Mouse (Mus musculus): ENCODE data around the gene Gm42517.

Gm42517 gene

GRCm38 (mm10) chr5:108347843-108348242 lies 19.9 kb downstream of the Gm42517 start:
- peak; percentile 53 for DNase-seq

DNA sequence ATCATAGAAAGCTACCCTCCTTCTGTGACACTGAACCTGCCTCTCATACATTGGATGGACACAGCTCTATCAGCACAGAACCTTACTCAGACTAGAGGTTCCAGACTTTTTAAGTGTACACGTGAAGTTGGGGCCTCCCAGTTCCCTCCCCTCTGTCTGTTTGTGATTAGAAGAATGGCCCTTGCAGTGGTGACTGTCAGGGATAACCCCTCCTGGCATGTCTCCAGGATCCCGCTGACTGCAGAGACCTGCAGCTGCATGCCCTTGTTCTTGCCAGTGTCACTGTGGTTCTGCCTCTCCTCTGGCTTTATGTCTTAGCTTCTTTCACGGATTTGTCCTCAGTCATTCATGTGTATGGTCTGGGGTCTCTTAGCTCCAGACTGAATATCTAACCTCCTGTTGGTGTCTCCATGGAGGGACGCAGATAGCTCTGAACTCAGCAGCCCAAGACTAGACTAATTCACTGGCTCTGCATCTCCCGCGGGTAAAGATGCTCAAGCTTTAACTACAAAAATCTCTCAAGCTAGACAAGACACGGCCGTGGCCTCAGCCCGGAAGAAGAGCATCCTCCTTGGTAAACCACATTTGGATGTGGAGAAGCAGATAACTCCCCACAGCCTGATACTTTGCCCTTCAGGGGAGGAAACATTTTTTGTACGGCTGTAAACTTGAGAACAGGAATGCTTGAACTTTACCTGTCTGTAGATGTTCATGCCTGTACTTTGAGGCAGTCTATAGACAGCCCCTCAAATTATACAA lies 22.2 kb downstream of the Gm42517 start:
- peak; percentile 45 for DNase-seq

- peak; percentile 54 for DNase-seq
These were observed 24.0 kb downstream of the Gm42517 start for GRCm38 (mm10) chr5:108343680-108344170.

GRCm38 (mm10) chr5:108338049-108338448 lies 29.7 kb downstream of the Gm42517 start:
- no peak for DNase-seq

DNA sequence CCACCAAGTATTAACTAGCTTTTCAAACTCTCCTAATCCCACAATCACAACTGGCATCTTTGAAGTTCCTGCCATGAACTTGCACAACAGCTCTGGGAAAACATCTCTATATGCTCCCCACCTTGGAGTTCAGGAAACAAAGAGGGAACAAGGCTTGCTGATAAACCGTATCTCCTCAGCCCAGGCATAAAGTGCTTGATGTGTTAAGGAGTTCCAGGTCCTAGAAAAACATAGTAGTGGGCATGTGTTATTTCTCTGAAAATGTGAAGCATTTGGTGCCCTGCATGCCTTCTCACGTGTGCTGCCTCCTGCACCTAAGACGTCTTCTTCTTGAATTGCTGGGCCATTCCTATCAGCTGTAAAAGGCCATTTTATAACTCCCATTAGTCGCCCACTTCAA lies 30.3 kb downstream of the Gm42517 start:
- peak; percentile 41 for DNase-seq

GRCm38 (mm10) chr5:108331051-108331450 lies 36.7 kb downstream of the Gm42517 start:
- peak; percentile 70 for DNase-seq

Data from heart, adult 11 months (tissue).